Mouse (Mus musculus) duodenum, adult 2 months (tissue): Measurements from ENCODE around the gene Olfr520. TPM values are rescaled to one million over a fixed set of nuclear protein-coding genes. Genes with fewer than 3 reads are reported as not detected.

Source experiments
- polyA plus RNA-seq: library from polyadenylated mRNA; depleted of rRNA; stranded (reverse); fragments of >200 nt; gene quantifications from 2 replicates; pipeline ENCODE4 v1.2.3, GENCODE M21; 2012; ENCODE audit warnings: low replicate concordance; rRNA removed

Gene Olfr520
- polyA plus RNA-seq = not detected in 2 replicates

DNA sequence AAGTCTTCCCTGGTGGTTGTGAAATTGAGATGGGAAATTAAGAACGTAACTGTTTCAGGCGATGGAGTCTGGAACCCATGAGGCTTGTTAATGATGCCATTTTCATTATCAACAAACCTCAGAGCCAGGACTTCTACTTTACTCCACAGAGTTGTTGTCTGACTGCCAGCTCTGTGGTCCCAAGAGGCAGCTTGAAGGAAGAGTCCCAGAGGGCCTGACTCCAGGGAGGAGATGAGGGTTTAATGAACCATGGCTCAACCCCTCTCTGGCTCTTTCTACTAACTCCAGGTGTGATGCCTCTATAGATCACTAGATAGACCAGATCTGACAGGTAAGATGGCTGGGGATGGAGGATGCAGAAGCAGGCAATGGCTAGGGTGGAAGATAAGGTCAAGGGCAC is at the start of gene Olfr520:
Olfr520 (plus strand) TSS at position 301 of the 400 bp plus-strand sequence.

DNA sequence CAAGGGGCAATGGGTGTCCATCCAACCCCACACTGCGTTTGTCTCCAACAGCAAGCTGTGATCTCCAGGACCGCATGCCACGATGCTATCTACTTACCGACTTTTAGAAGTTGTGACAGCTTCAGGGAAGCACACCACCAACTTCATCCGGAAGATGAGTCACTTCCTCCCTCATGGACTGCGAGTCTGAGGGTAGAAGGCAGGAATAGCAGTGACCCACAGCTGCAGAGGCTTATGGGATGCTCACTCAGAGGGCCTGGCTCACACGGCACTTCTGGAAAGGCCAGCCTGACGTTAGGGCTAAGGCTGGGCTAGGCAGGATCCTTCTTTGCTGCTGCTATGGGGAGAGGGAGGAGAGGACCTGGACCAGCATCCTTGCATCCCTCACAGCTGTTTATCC is 18.9 kb upstream of the Olfr520 start, which contains the start of gene Slco2b1:
Slco2b1 (minus strand) TSS at position 175 of the 400 bp plus-strand sequence.

DNA sequence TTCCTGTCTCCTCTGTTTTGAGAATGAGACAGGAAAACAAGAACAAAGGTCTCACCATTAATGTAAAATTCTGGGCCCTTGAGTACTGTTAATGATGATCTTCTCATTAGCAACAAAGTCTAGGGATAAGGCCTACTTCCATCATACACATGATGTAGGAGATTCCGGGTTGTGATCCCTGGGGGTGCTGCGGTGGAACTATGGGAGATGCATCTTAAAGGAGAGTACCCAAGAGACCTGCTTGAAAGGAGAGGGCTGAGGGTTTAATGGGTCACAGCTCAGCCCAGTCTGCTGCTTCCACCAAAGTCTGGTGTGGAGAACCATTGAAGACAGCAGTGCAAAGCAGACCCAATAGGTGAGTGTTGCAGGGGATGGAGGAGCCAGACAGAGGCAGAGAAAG is 33.1 kb downstream of the Olfr520 start, which contains the start of gene Olfr521:
Olfr521 (plus strand) TSS at position 301 of the 400 bp plus-strand sequence.

Other genes starting within 250 kb of the Olfr520 start
- gene Rps3, start 246.5 kb upstream of the Olfr520 start, polyA plus RNA-seq = 115 and 132 TPM in 2 replicates
- gene Arrb1, start 194.8 kb upstream of the Olfr520 start, polyA plus RNA-seq = 36.4 and 40.8 TPM in 2 replicates
- gene Tpbgl, start 103.2 kb upstream of the Olfr520 start, polyA plus RNA-seq = 2.7 and 3.9 TPM in 2 replicates
- 25.2 and 37.7 TPM in 2 replicates for gene Slco2b1, start 18.9 kb upstream of the Olfr520 start, polyA plus RNA-seq
- gene Olfr521, start 33.2 kb downstream of the Olfr520 start, polyA plus RNA-seq = not detected in 2 replicates
- gene Neu3, start 98.1 kb downstream of the Olfr520 start, polyA plus RNA-seq = 1.6 and 3.1 TPM in 2 replicates
- 0.15 and 0.32 TPM in 2 replicates for gene Xrra1, start 128.8 kb downstream of the Olfr520 start, polyA plus RNA-seq
- gene Spcs2, start 133.2 kb downstream of the Olfr520 start, polyA plus RNA-seq = 10.3 and 10.5 TPM in 2 replicates